Mouse (Mus musculus): ENCODE results near the gene Mast4. TPM values are rescaled to one million over a fixed set of nuclear protein-coding genes. Genes with fewer than 3 reads are reported as not detected.

The Mast4 gene
- polyA plus RNA-seq, 1 experiment from 2014 or later: 31.0 TPM

GRCm38 (mm10) chr13:103217486-103217885 lies 116.8 kb downstream of the Mast4 start:
- H3K27me3 ChIP-seq (ENCODE audit: control insufficient read depth, insufficient read depth, low read length): no peaks in the 10 kb centered on the region
- no peak overlapping the region for H3K4me2 ChIP-seq (replicated peaks; ENCODE audit: low read depth, low read length)
- no peak overlapping the region for H3K4me3 ChIP-seq (ENCODE audit: low read length)
- no peaks in the 10 kb centered on the region for H3K9me3 ChIP-seq (ENCODE audit: control insufficient read depth, low read length)
- H3K27ac ChIP-seq (ENCODE audit: low read depth, low read length): no peak overlapping the region
- no peak for ATAC-seq (ENCODE audit: low FRiP score, low TSS enrichment)
- no peaks in the 10 kb centered on the region for H3K36me3 ChIP-seq (ENCODE audit: control insufficient read depth, insufficient read depth, low read length)
- WGBS: 80% methylated on average over 3 of the region's 3 CpGs
- 0 out of 2 replicates have a peak, but pooled peaks cover 5% of the 10 kb centered on the region for H3K4me1 ChIP-seq (ENCODE audit: control insufficient read depth, insufficient read depth, low read length)
- H3K9ac ChIP-seq (ENCODE audit: low read depth, low read length): no peak overlapping the region

GRCm38 (mm10) chr13:103214506-103214905 lies 119.8 kb downstream of the Mast4 start:
- H3K4me3 ChIP-seq (ENCODE audit: low read length): no peak overlapping the region
- no peak overlapping the region for H3K27ac ChIP-seq (ENCODE audit: low read depth, low read length)
- ATAC-seq (ENCODE audit: low FRiP score, low TSS enrichment): no peak
- WGBS: 84% methylated on average over 3 of the region's 3 CpGs
- no peaks in the 10 kb centered on the region for H3K9me3 ChIP-seq (ENCODE audit: control insufficient read depth, low read length)
- no peak overlapping the region for H3K9ac ChIP-seq (ENCODE audit: low read depth, low read length)
- no peaks in the 10 kb centered on the region for H3K36me3 ChIP-seq (ENCODE audit: control insufficient read depth, insufficient read depth, low read length)
- H3K27me3 ChIP-seq (ENCODE audit: control insufficient read depth, insufficient read depth, low read length): no peaks in the 10 kb centered on the region
- H3K4me1 ChIP-seq (ENCODE audit: control insufficient read depth, insufficient read depth, low read length): 0 out of 2 replicates have a peak, but pooled peaks cover 10% of the 10 kb centered on the region
- no peak overlapping the region for H3K4me2 ChIP-seq (replicated peaks; ENCODE audit: low read depth, low read length)

GRCm38 (mm10) chr13:103211953-103212352 lies 122.3 kb downstream of the Mast4 start:
- Histone ChIP-seq H3K27ac (ENCODE audit: low read depth, low read length) (no peak overlapping the region), H3K4me1 (ENCODE audit: control insufficient read depth, insufficient read depth, low read length) (0 out of 2 replicates have a peak, but pooled peaks cover 10% of the 10 kb centered on the region), H3K9ac (ENCODE audit: low read depth, low read length) (no peak overlapping the region), H3K4me3 (ENCODE audit: low read length) (no peak overlapping the region), H3K27me3 (ENCODE audit: control insufficient read depth, insufficient read depth, low read length) (no peaks in the 10 kb centered on the region), H3K9me3 (ENCODE audit: control insufficient read depth, low read length) (no peaks in the 10 kb centered on the region), H3K36me3 (ENCODE audit: control insufficient read depth, insufficient read depth, low read length) (no peaks in the 10 kb centered on the region), H3K4me2 (replicated peaks; ENCODE audit: low read depth, low read length) (no peak overlapping the region)
- WGBS: 62% methylated on average over 6 of the region's 6 CpGs
- ATAC-seq (ENCODE audit: low FRiP score, low TSS enrichment): no peak

GRCm38 (mm10) chr13:103211501-103211941 lies 122.8 kb downstream of the Mast4 start:
- Histone ChIP-seq H3K4me2 (replicated peaks; ENCODE audit: low read depth, low read length) (no peak overlapping the region), H3K27ac (ENCODE audit: low read depth, low read length) (no peak overlapping the region; the same call in 1 of the 2 replicates), H3K4me1 (ENCODE audit: control insufficient read depth, insufficient read depth, low read length) (0 out of 2 replicates have a peak, but pooled peaks cover 10% of the 10 kb centered on the region), H3K9me3 (ENCODE audit: control insufficient read depth, low read length) (no peaks in the 10 kb centered on the region), H3K36me3 (ENCODE audit: control insufficient read depth, insufficient read depth, low read length) (no peaks in the 10 kb centered on the region), H3K9ac (ENCODE audit: low read depth, low read length) (no peak overlapping the region), H3K27me3 (ENCODE audit: control insufficient read depth, insufficient read depth, low read length) (no peaks in the 10 kb centered on the region), H3K4me3 (ENCODE audit: low read length) (no peak overlapping the region)
- 49% methylated on average over 11 of the region's 11 CpGs for WGBS
- no peak for ATAC-seq (ENCODE audit: low FRiP score, low TSS enrichment)

GRCm38 (mm10) chr13:103210746-103211145 lies 123.6 kb downstream of the Mast4 start:
- Histone ChIP-seq H3K27me3 (ENCODE audit: control insufficient read depth, insufficient read depth, low read length) (no peaks in the 10 kb centered on the region), H3K36me3 (ENCODE audit: control insufficient read depth, insufficient read depth, low read length) (no peaks in the 10 kb centered on the region), H3K4me2 (replicated peaks; ENCODE audit: low read depth, low read length) (no peak overlapping the region), H3K9ac (ENCODE audit: low read depth, low read length) (no peak overlapping the region), H3K27ac (ENCODE audit: low read depth, low read length) (no peak overlapping the region), H3K4me3 (ENCODE audit: low read length) (no peak overlapping the region), H3K9me3 (ENCODE audit: control insufficient read depth, low read length) (no peaks in the 10 kb centered on the region), H3K4me1 (ENCODE audit: control insufficient read depth, insufficient read depth, low read length) (0 out of 2 replicates have a peak, but pooled peaks cover 10% of the 10 kb centered on the region)
- 62% methylated on average over 4 of the region's 4 CpGs for WGBS
- ATAC-seq (ENCODE audit: low FRiP score, low TSS enrichment): no peak

- H3K9me3 ChIP-seq (ENCODE audit: control insufficient read depth, low read length): no peaks in the 10 kb centered on the region
- H3K9ac ChIP-seq (ENCODE audit: low read depth, low read length): no peak overlapping the region
- 0 out of 2 replicates have a peak, but pooled peaks cover 8% of the 10 kb centered on the region for H3K4me1 ChIP-seq (ENCODE audit: control insufficient read depth, insufficient read depth, low read length)
- H3K36me3 ChIP-seq (ENCODE audit: control insufficient read depth, insufficient read depth, low read length): no peaks in the 10 kb centered on the region
- no peaks in the 10 kb centered on the region for H3K27me3 ChIP-seq (ENCODE audit: control insufficient read depth, insufficient read depth, low read length)
- WGBS: 83% methylated on average over 4 of the region's 4 CpGs
- H3K4me2 ChIP-seq (replicated peaks; ENCODE audit: low read depth, low read length): no peak overlapping the region
- ATAC-seq (ENCODE audit: low FRiP score, low TSS enrichment): no peak
- no peak overlapping the region for H3K4me3 ChIP-seq (ENCODE audit: low read length)
- no peak overlapping the region for H3K27ac ChIP-seq (ENCODE audit: low read depth, low read length)
These were observed 127.1 kb downstream of the Mast4 start for GRCm38 (mm10) chr13:103207199-103207598.

- 86% methylated on average over 9 of the region's 9 CpGs for WGBS
- H3K36me3 ChIP-seq (ENCODE audit: control insufficient read depth, insufficient read depth, low read length): no peaks in the 10 kb centered on the region
- H3K9me3 ChIP-seq (ENCODE audit: control insufficient read depth, low read length): no peaks in the 10 kb centered on the region
- H3K27ac ChIP-seq (ENCODE audit: low read depth, low read length): no peak overlapping the region
- H3K4me1 ChIP-seq (ENCODE audit: control insufficient read depth, insufficient read depth, low read length): 0 out of 2 replicates have a peak, but pooled peaks cover 4% of the 10 kb centered on the region
- no peak overlapping the region for H3K4me2 ChIP-seq (replicated peaks; ENCODE audit: low read depth, low read length)
- H3K27me3 ChIP-seq (ENCODE audit: control insufficient read depth, insufficient read depth, low read length): no peaks in the 10 kb centered on the region
- no peak overlapping the region for H3K4me3 ChIP-seq (ENCODE audit: low read length)
- H3K9ac ChIP-seq (ENCODE audit: low read depth, low read length): no peak overlapping the region
- ATAC-seq (ENCODE audit: low FRiP score, low TSS enrichment): no peak
These were observed 127.7 kb downstream of the Mast4 start for GRCm38 (mm10) chr13:103206644-103207043.

- no peak overlapping the region for H3K4me3 ChIP-seq (ENCODE audit: low read length)
- no peaks in the 10 kb centered on the region for H3K4me1 ChIP-seq (ENCODE audit: control insufficient read depth, insufficient read depth, low read length)
- H3K27me3 ChIP-seq (ENCODE audit: control insufficient read depth, insufficient read depth, low read length): no peaks in the 10 kb centered on the region
- no peaks in the 10 kb centered on the region for H3K36me3 ChIP-seq (ENCODE audit: control insufficient read depth, insufficient read depth, low read length)
- no peak overlapping the region for H3K9ac ChIP-seq (ENCODE audit: low read depth, low read length)
- WGBS: 90% methylated on average over 5 of the region's 5 CpGs
- H3K27ac ChIP-seq (ENCODE audit: low read depth, low read length): no peak overlapping the region
- no peak for ATAC-seq (ENCODE audit: low FRiP score, low TSS enrichment)
- H3K9me3 ChIP-seq (ENCODE audit: control insufficient read depth, low read length): no peaks in the 10 kb centered on the region
- H3K4me2 ChIP-seq (replicated peaks; ENCODE audit: low read depth, low read length): no peak overlapping the region
These were observed 129.1 kb downstream of the Mast4 start for GRCm38 (mm10) chr13:103205191-103205590.

- H3K36me3 ChIP-seq (ENCODE audit: control insufficient read depth, insufficient read depth, low read length): no peaks in the 10 kb centered on the region
- no peaks in the 10 kb centered on the region for H3K4me1 ChIP-seq (ENCODE audit: control insufficient read depth, insufficient read depth, low read length)
- 55% methylated on average over 1 of the region's 1 CpGs for WGBS
- no peak overlapping the region for H3K4me3 ChIP-seq (ENCODE audit: low read length)
- ATAC-seq (ENCODE audit: low FRiP score, low TSS enrichment): no peak
- no peak overlapping the region for H3K27ac ChIP-seq (ENCODE audit: low read depth, low read length)
- H3K9ac ChIP-seq (ENCODE audit: low read depth, low read length): no peak overlapping the region
- no peaks in the 10 kb centered on the region for H3K9me3 ChIP-seq (ENCODE audit: control insufficient read depth, low read length)
- H3K27me3 ChIP-seq (ENCODE audit: control insufficient read depth, insufficient read depth, low read length): no peaks in the 10 kb centered on the region
- H3K4me2 ChIP-seq (replicated peaks; ENCODE audit: low read depth, low read length): no peak overlapping the region
These were observed 130.9 kb downstream of the Mast4 start for GRCm38 (mm10) chr13:103203376-103203895.
